Mouse (Mus musculus): ENCODE measurements at regions not wholly inside any gene's neighbourhood (a gene's known extent, or its start where the extent isn't known, plus 50 kb on each side); places are given as distances from the start of the nearest gene placed in this dataset.

DNA sequence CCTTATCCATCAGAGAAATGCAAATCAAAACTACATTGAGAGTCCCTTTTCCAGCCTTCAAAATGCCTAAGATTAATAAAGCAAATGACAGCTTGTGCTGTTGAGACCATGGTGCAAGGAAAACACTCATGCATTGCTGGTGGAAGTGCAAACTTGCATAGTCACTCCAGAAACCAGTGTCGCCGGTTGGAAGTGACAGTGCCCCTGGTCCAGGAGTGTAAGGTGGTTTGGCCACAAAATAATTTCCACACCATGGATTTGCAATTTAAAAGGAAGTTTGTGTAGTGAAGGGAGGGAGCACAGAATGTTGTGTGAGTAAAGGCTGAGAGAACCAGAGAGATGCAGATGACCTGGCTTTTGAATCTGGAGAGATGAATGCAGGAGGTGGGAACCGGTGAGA lies 52.4 kb upstream of the Mad2l1 start:
- DNase-seq (ENCODE audit: low read depth, low spot score): no peak

Measured in ZHBTc4 (cell line).